Mouse (Mus musculus): ENCODE data around the gene Rfesd. TPM values are rescaled to one million over a fixed set of nuclear protein-coding genes. Genes with fewer than 3 reads are reported as not detected.

The Rfesd gene
- total RNA-seq (2021): 10 to 100 TPM; 17.0 TPM

DNA sequence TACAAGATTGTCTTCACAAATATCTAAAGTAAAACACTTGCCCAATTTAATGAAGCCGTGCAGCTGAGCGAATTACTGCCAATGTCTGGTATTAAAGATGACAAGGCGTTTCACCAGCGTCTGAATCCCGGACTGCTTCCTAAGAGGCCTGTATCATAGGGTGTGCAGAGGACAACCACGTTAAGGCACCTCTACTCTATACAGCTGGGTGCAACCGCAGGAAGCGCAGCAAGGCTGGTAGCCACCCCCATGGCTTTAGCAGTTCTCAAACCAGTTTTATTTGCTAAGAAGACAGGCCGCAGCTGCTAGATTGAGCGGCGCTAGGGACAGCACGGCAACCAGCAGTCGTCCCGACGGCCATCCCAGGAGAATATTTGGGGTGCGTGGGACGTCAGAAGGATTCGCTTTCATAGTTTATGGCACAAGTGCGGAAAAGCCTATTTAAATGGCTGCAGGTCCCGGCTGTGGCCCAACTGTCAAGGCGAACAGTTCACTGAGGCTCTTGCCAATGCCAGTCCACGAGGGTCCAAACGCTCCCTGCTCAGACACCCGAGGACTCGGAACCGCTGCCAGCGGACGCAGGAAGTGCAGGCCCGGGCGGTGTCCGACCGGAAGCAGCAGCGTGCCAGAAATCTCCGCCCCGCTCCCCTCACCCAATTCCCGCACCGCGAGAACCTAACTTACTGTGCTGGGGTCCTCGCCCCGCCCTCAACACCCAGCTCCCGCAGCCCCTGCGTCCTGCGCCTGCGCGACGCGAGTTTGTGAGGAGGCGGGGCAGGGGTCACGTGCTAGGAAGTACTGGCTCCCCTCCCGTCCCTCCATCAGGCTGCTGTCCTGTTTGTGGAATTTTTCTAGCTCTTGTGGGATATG lies at the start of gene Rfesd:
Rfesd (minus strand) TSS at position 746 of the 870 bp plus-strand sequence.
- DNase-seq (ENCODE audit: extremely low spot score in 1 of 2, low spot score in 1 of 2): peak; percentile 85 to 86

DNA sequence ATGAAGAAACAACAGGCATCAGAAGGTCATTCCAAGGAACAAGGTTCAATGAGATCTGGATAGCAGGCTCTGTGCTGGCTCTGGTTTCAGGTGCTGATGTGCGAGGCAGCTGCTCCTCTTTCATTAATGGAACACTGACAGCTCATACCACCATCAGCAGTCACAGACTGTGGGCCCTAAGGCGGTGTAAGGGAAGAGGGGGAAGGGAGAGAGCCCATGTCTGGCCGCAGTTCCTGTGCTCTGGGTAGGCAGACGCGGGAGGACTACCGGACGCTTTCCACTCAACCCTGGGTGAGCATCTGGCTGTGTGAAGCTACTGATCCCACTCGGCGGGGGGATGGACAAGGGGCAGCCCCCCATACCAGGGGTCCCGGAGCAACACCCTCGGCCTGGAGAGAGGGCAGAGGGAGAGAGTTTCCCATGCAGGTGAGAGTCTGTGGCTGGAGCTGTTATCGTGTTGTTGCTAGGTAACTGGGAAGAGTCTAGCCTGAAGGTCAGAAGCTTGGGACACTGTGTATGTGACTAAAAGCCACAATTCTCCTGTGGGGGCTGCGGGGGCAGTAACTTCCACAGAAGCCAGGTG lies 45.9 kb upstream of the Rfesd start:
- DNase-seq (ENCODE audit: extremely low spot score in 1 of 2, low spot score in 1 of 2): no peak

DNA sequence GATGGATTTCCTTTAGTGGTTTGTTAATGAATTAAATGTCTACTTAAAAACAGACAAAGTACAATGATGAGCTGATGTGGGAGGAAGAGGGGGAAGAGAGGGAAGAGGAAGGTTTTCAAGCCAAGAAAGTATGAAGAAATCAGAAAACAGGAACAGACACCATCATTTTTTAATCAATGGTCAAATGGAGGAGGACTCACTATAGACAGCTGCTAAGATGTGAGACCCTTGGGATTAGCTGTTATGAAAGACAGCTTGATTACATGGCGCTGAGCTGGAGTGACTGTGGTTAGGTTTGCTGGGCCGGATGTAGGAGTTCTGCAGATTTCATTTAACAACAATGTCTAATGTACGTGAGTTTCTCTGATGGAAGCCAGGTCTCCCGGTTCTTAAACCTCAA lies 45.0 kb upstream of the Rfesd start:
- no peak for DNase-seq (ENCODE audit: extremely low spot score in 1 of 2, low spot score in 1 of 2)

DNA sequence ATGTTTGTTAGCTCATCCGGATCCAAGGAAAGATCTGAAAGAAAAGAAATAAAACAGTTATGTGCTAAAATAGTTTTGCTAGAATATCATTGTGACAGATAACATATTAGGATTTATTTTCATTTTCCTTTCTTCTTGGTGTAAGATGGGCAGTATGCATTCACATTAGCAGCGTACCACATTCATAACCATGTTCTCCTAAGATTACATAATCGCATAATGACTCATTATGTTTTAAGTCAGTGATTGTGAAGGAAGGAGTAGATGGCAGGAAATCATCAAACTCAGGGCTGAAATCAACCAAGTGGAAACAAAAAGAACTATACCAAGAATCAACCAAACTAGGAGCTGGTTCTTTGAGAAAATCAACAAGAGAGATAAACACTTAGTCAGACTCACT lies 44.0 kb upstream of the Rfesd start:
- DNase-seq (ENCODE audit: extremely low spot score in 1 of 2, low spot score in 1 of 2): no peak

DNA sequence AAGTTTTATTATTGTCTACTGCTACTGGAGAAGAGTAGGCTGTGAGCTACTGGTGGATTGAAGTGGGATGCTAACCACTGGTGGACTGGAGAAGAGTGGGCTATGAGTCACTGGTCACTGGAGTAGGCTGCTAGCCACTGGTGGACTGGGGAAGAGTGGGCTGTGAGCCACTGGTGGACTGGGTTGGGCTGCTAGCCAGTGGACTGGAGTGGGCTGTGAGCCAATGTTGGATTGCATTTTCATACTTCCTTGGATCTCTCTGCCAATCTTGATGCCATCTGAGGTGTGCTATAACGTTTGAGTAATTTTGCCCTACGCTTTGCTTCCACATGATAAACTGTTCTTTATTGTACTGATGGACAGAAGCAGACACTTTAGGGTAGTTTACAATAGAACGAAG lies 43.6 kb upstream of the Rfesd start:
- no peak for DNase-seq (ENCODE audit: extremely low spot score in 1 of 2, low spot score in 1 of 2)

DNA sequence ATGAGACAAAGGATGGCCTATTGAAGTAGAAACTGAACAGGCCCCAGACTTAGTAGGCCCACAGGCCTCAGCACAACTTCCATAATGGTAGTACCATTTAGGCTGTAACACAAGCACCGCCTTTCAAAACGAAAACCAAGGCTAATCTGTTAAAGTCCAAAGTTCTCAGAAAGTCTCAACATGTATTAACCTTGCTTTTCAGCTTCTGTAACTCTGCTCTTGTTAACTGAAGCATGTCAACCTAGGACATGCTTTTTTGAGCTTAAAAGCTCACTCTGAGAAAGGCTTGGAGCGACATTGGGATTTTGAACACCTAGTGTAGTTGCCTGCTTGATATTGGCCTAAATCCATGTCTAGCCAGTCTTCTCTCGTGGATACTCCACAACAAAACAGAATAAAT lies 41.1 kb upstream of the Rfesd start:
- no peak for DNase-seq (ENCODE audit: extremely low spot score in 1 of 2, low spot score in 1 of 2)

DNA sequence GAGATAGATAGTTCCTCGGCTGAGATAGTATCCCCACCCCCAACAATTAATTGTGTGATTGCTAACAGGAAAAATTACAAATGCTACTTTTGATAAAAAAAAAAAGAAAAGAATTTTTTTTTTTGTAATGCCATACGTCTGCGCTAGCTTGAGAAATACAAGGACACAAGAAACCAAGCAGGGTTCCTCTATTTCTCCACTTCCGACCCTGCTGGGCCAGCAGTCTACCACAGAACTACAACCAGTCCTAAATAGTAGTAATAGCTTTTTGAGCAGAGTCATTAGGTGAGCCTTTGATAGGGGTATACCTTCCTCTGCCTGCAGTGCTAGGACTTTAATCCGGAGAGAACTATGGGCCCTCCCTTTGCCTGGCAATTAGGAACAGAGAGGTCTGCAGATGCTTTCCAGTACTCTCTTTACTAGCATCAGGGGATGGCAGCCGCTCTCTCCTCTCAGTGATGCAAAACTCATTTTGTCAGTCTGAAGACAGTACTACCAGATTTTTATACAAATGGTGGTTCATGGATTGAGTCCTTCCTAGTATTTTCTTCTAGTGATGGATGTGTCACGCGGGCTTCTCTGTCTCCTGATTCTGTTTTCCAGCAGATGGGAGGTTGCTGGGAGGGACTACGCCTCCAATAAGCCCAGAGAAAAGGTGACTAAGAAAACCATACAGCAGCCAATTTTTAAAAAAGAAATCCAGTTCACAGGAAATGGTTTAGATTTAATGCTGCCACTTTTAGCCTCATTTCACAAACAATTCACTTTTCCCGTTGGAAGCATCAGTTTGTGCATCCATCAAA lies 38.9 kb upstream of the Rfesd start:
- no peak for DNase-seq (ENCODE audit: extremely low spot score in 1 of 2, low spot score in 1 of 2)

DNA sequence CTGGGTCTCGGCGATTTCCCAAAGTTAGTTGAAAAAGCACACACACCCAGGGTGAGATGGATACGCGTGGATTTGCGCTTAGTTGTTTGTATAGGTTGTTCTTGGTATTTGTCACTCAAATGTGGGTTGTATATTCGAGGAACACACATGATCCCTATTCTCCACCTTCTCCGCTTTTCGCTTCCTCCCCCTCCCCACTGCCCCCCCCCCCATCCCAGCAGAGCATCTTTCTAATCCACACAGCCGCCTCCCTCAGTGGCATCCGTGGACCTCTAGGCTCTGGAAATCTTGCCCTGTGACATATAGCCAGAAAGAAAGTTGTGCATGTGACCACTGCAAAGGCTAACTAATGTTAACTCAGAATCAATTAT lies 38.4 kb upstream of the Rfesd start, which contains the start of gene Gpr150:
Gpr150 (minus strand) TSS at position 101 of the 371 bp plus-strand sequence.
- DNase-seq (ENCODE audit: extremely low spot score in 1 of 2, low spot score in 1 of 2): no peak

DNA sequence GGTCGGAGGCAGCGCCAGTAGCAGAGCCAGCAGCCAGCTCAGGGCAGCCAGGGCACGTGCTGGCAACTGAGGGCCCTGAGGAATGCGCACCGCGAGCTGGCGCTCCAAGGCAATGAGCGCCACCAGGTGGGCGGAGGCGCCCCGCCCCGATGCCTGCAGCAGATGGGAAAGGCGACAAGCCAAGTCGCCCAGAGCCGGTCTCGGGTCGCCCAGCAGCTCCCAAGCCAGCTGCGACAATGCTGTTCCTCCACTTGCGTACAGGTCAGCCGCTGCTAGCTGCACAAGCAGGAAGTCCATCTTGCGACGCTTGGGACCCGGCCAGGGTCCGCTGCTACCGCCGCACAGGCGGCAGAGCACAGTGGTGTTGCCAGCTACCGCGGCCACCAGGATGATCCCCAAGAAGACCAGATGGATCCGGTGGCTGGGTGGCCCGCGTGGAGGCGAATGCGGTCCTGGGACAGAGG lies 37.8 kb upstream of the Rfesd start:
- peak; percentile 57 to 64 for DNase-seq (ENCODE audit: extremely low spot score in 1 of 2, low spot score in 1 of 2)

DNA sequence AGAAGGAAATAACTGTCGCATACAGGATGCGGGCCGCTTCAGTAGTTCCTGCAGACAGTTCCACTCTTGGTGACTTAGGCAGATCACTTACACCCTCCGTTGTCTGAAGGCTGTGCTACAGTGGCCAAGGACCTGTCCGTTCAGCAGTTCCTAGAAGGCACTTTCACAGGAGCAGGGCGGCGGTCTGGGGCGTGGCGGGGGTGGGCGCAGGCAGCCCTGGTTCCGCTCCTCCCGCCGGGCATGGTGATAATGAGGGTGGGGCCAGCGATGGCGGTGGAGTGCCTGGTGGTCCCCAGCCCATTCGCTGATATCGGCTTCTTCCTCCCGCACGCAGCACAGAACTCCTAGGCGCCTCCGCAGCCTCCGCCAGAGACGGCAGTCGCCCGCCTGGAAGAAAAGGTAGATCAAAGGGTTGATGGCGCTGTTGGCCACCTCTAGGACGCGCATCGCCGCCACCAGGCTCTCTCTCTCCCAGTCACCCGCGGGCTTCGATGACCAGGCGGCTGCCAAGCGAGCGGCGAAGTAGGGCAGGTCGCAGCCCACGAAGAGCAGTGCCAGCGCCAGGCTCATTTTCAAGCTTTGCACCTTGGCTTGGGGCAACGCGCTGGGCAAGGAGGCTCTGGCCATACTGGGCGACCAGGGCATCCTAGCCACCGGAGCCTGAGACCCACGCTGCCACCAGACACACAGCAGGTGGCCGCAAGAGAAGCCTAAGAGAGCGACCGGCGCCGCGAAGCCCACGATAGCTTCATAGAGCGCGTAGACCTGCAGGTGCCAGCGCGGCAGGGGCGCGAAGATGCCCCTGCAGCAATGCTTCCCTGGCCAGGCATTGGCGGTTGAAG lies 37.1 kb upstream of the Rfesd start:
- DNase-seq (ENCODE audit: extremely low spot score in 1 of 2, low spot score in 1 of 2): peak; percentile 15 to 40

DNA sequence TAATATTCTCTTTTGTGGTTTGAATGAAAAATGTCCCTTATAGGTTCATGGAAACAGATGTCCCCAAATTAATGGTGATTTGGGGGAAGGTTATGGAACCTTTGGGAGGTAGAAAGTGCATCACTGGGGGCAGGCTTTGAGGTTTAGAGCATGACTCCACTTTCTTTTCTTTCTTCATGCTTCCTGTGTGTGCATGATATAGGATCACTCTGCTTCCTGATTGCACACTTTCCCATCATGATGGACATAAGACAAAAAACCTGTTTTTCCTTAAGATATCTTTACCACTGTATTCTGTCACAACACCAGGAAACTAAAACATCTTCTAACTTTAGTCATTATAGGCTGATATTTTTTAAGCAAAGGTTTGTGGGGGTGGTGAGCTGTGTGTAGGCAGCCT lies 26.5 kb upstream of the Rfesd start:
- DNase-seq (ENCODE audit: extremely low spot score in 1 of 2, low spot score in 1 of 2): no peak

DNA sequence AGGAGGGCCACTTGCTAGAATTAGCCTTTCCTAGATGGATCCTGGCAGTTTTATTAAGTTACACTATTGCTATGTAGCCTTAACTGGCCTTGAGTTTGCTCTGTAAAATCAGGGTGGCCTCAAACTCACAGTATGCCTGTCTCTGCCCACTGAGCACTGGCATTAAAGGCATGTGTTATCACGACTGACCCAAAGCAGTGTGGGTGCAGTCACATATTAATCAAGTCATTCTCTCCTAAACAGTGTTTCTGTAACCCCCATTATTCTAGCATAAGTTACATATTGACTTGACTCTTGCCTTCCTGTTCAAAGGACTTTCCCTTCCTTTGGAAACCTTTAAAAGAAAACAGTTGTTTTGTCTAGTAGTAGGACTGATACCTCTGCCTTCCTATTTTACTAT lies 23.9 kb upstream of the Rfesd start:
- DNase-seq (ENCODE audit: extremely low spot score in 1 of 2, low spot score in 1 of 2): no peak

DNA sequence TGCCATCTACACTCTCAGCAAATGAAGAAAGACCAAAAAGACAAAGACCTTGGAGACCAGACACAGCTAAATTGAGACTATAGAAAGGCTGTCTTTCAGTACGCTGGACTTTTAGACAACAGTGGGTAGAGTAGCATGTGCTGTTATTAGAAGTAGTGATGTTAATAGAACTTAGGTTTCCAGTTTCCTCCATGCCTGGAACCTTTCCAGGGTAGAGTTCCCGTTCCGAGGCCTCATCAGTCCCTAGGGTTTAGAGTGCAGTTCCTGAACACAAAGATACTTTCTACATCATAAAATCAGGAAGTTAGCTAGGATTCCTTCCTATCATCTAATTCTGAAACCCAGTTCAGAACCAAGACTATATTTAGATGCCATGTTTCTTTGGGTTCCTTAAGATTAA lies 6.1 kb upstream of the Rfesd start:
- DNase-seq (ENCODE audit: extremely low spot score in 1 of 2, low spot score in 1 of 2): no peak

DNA sequence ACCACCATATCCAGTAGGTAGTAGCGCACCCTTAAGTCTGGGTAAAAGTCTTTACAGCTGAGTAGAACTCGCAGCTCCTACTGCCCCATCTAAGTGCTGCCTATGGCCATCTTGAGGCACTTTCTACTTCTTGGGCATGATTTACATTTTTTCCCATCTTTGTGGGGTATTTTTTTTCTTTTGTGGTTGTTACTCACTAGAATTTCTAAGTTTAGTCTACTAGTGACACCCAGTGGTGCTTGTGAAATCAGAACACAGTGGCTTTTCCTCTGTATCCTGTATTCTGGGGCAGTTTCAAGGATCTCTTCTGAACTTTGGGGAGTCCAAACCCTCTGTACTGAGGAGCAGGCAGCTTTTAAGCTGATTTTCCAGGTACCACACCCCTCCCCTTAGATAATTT lies 3.3 kb upstream of the Rfesd start:
- DNase-seq (ENCODE audit: extremely low spot score in 1 of 2, low spot score in 1 of 2): no peak

DNA sequence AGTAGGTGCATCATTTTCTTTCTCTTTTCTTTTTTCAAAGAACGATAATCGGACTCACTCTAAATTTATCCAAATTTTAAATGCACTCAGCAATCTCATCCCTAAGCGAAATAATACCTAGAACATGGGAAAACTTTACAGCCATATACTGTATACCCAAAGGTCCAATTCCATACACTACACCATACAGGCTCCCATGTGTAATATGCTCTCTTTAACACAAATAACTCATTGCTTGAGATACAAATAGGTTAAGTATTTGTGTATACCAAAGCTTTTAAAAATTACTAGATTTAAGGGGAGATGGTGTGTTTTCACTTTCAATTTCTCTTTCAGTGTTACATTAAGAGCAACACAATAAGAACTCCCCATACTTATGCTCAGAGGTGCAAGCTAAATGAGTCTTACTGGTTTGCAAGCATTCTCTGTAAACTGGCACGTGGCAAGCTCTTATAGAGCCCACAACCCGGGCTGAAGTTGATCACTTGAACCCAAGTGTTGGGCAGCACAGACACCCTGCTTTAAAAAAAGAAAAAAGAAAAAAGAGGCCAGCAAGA lies 403 bp upstream of the Rfesd start:
- no peak for DNase-seq (ENCODE audit: extremely low spot score in 1 of 2, low spot score in 1 of 2)

DNA sequence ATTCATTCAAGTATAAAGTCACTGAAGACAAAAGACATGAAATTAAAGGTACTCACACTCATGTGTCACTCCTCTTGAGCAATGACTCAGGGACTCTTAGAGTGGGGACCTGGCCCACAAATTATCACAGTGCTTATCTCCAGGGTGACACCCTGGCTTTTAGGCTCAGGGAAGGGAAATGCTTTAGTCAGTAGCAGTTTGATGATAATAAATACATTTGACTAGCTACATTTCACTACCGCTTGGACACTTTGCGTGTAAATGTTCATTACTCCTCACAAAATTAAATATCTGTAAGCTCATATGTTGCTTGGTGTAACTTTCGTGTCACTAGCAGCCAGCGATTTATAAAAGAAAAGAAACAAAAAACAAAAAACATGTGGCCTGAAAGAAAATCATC lies 1.1 kb downstream of the Rfesd start:
- DNase-seq (ENCODE audit: extremely low spot score in 1 of 2, low spot score in 1 of 2): no peak

DNA sequence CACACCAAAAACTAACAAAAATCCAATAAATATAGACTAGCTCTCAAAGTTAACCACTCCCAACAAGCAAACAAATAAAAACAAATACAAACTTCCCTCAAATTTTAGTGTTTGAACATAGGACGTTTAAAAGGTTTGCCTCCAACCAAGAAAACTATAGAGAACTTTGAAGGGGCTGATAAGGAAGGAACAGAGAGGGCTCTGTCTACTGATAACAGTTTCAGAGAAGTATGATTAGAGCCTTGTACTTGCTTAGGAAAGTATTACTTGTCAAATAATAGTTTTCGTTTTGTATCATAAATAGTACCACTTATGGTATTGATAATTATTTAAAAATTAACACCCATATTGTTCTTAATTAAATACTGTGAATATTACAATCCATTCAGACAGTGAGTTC lies 4.0 kb downstream of the Rfesd start:
- no peak for DNase-seq (ENCODE audit: extremely low spot score in 1 of 2, low spot score in 1 of 2)

DNA sequence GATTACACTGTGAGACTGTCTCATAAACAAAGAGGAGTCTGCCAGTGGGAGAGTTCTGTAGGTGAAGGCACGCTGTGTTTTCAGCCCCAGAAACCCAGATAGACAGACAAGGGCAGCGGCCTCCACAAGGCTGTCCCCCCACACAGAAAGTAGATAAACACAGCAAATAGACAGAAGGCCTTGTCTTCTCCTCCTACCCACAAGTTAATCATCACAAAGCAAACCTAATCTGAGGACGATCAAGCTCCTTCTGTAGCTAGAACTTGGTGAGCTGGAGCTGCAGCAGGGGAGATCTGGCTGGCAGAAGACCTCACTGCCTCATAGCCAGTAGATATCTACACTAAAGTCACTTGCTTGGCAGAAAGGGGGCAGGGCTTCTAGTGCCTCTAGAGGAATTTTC lies 15.2 kb downstream of the Rfesd start:
- DNase-seq (ENCODE audit: extremely low spot score in 1 of 2, low spot score in 1 of 2): no peak

DNA sequence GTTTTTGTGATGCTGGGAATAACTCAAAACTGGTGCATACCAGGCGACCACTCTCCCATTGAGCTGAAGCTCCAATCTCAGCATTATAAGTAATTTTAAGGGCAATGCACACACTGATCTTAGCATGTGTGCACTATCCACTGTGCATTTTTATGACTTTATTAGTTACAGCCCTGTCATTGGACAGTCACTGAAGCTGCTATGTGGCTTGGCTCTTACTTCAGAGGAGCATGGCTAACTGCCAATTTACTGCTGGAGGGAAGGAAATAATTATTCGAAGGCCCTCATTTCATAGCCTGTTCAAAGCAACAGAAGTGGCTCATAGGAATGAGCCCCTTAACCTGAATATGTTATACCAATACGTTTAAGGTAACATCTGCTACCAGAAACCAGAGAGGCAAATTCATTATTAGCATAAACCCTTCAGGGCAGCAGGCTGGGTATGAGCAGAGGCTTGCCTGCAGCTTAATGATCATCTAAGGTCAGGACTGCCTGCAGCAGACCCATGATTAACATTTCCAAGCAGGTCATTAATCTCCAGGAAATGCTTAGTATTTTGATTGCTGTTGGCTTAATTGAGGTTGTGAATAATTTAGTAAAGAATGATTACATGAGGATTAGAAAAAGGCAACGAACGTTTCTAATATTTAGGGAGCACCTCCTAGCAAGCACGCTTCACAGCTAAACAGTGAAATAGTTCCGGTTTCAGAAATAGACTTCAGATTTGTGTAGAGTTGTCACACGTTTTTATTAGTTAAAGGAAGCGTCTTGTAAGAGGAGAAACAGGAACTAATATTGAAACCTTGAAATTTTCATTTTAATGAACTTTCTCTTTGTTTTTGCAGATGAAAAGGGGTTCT lies 26.1 kb downstream of the Rfesd start:
- no peak for DNase-seq (ENCODE audit: extremely low spot score in 1 of 2, low spot score in 1 of 2)

All from layer of hippocampus, postnatal 25 days (tissue).